In the genomic region with DNA sequence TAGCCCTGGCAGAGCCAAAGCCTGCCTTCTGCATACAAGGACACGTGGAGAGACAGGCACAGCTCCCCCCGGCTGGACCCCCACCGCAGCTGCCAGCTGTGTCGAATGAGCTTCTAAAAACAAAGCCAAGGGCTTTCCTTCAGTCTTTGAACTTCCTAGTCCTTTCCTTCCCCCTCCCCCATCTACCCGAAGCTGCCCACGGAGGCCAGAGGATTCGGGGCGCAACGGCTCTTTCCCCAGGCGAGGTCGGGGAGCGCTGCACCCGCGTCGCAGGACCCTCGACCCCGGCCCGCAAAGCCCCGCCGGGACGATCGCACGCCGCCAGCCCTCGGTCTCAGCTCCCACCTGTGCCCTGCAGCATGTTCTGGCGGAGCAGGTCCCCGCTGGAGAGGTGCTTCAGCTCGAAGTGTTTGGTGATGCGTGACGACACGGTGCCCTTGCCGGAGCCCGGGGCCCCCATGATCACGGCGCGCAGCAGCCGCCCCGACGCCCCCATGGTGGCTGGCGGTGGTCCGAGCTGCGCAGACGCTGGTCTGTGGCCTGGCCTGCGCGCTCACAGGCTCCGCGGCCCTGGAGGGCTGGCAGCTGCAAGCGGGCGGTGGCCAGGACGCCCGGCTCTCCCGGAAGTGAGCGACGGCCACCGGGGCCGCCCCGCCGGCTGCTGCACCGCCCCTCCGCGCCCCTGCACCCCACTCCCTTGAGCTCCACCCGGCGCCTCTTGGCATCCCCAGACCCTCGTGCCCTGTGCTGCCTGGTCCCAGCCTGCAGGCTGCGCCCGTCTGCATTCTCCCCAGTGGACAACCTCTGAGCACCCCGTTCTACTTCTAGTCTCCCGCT, we compare ENCODE assay signal across 8 mouse cellular contexts. TPM values are rescaled to one million over a fixed set of nuclear protein-coding genes. Genes with fewer than 3 reads are reported as not detected.
DNase-seq lines count a peak whose midpoint lies in the region; ATAC-seq and TF ChIP-seq lines count a peak whose summit lies in the region.

A gene (minus strand): TSS at position 628 of the 837 bp plus-strand sequence.

- H3K9ac ChIP-seq in forebrain, embryonic 16.5 days (replicated peaks; ENCODE audit: low read depth, low read length) = peak within 1 kb of the TSS; percentile 90
- peak within 1 kb of the TSS; percentile 96 for H3K9ac ChIP-seq in liver, postnatal 0 days (replicated peaks)
- H3K9ac ChIP-seq in neural tube, embryonic 13.5 days = peak within 1 kb of the TSS; percentile 94

- H3K27me3 ChIP-seq in forebrain, embryonic 16.5 days (replicated peaks; ENCODE audit: control insufficient read depth, insufficient read depth, low read length) = no peaks in the 10 kb centered on the region
- H3K27me3 ChIP-seq in liver, postnatal 0 days (ENCODE audit: insufficient read depth, low read length) = no peaks in the 10 kb centered on the region
- no peaks in the 10 kb centered on the region for H3K27me3 ChIP-seq in neural tube, embryonic 13.5 days
- H3K27me3 ChIP-seq in testis, adult 2 months (ENCODE audit: control insufficient read depth, insufficient read depth, low read length) = no peaks in the 10 kb centered on the region

- peaks cover 12% of the 10 kb centered on the region for H3K4me1 ChIP-seq in forebrain, embryonic 16.5 days (replicated peaks; ENCODE audit: control insufficient read depth, insufficient read depth, low read length)
- peaks cover 15% of the 10 kb centered on the region for H3K4me1 ChIP-seq in liver, postnatal 0 days (ENCODE audit: insufficient read depth)
- peaks cover 30% of the 10 kb centered on the region for H3K4me1 ChIP-seq in neural tube, embryonic 13.5 days (replicated peaks)
- peaks cover 14% of the 10 kb centered on the region for H3K4me1 ChIP-seq in testis, adult 2 months (ENCODE audit: control insufficient read depth, insufficient read depth, low read length)

- H3K36me3 ChIP-seq in forebrain, embryonic 16.5 days (ENCODE audit: control insufficient read depth, insufficient read depth) = no peaks in the 10 kb centered on the region
- H3K36me3 ChIP-seq in liver, postnatal 0 days (replicated peaks; ENCODE audit: insufficient read depth, low read length) = no peaks in the 10 kb centered on the region
- H3K36me3 ChIP-seq in neural tube, embryonic 13.5 days = no peaks in the 10 kb centered on the region
- H3K36me3 ChIP-seq in testis, adult 2 months (ENCODE audit: control insufficient read depth, insufficient read depth, low read length) = no peaks in the 10 kb centered on the region

- under 1% methylated on average over 68 of the region's 68 CpGs for WGBS in forebrain, embryonic 16.5 days
- under 1% methylated on average over 68 of the region's 68 CpGs for WGBS in large intestine, adult 2 months
- WGBS in liver, postnatal 0 days (ENCODE audit: insufficient replicate concordance) = under 1% methylated on average over 57 of the region's 68 CpGs
- WGBS in neural tube, embryonic 13.5 days = under 1% methylated on average over 67 of the region's 68 CpGs

- no peak for TF ChIP-seq EP300 in liver, postnatal 0 days (IDR thresholded peaks at IDR 0.05; ENCODE audit: low read depth)

- H3K4me2 ChIP-seq in forebrain, embryonic 16.5 days (ENCODE audit: low read length) = peak within 1 kb of the TSS; percentile 69
- H3K4me2 ChIP-seq in liver, postnatal 0 days (ENCODE audit: low read depth, low read length) = peak within 1 kb of the TSS; percentile 85
- H3K4me2 ChIP-seq in neural tube, embryonic 13.5 days = peak within 1 kb of the TSS; percentile 71

- peak within 1 kb of the TSS; percentile 90 for H3K4me3 ChIP-seq in forebrain, embryonic 16.5 days (replicated peaks; ENCODE audit: low read length)
- H3K4me3 ChIP-seq in liver, postnatal 0 days (ENCODE audit: low read depth, low read length) = peak within 1 kb of the TSS; percentile 94
- peak within 1 kb of the TSS; percentile 73 for H3K4me3 ChIP-seq in neural tube, embryonic 13.5 days
- peak within 1 kb of the TSS; percentile 96 for H3K4me3 ChIP-seq in testis, adult 2 months (ENCODE audit: control insufficient read depth, low read depth, low read length)

- peak; percentile 42 for TF ChIP-seq CTCF in liver, postnatal 0 days (IDR thresholded peaks at IDR 0.05; ENCODE audit: low read depth)
- no peak for TF ChIP-seq CTCF in testis, adult 2 months (IDR thresholded peaks at IDR 0.05; ENCODE audit: control insufficient read depth, insufficient read depth, insufficient replicate concordance, low read depth, low read length)

- peak within 1 kb of the TSS; percentile 65 for H3K27ac ChIP-seq in forebrain, embryonic 16.5 days (ENCODE audit: low read length)
- peak within 1 kb of the TSS; percentile 91 for H3K27ac ChIP-seq in liver, postnatal 0 days (ENCODE audit: low read depth)
- H3K27ac ChIP-seq in neural tube, embryonic 13.5 days (replicated peaks) = peak within 1 kb of the TSS; percentile 76
- peak within 1 kb of the TSS; percentile 96 for H3K27ac ChIP-seq in testis, adult 2 months (ENCODE audit: control insufficient read depth, insufficient read depth, low read depth, low read length)

- intact Hi-C loops in heart, postnatal 14 days (cut with DNase I) = loop anchor here (5.0 kb wide), 1 partner anchor 55 kb away; a partner anchor contains a TSS

- no peaks in the 10 kb centered on the region for H3K9me3 ChIP-seq in forebrain, embryonic 16.5 days (ENCODE audit: control insufficient read depth, low read length)
- no peaks in the 10 kb centered on the region for H3K9me3 ChIP-seq in liver, postnatal 0 days (ENCODE audit: low read length)
- H3K9me3 ChIP-seq in neural tube, embryonic 13.5 days = no peaks in the 10 kb centered on the region

- TF ChIP-seq POLR2A in testis, adult 2 months (IDR thresholded peaks at IDR 0.05; ENCODE audit: control insufficient read depth, low read depth, low read length) = no peak

- ATAC-seq in forebrain, embryonic 16.5 days = peak; percentile 92
- peak; percentile 82 for ATAC-seq in liver, postnatal 0 days
- peak; percentile 91 for ATAC-seq in neural tube, embryonic 13.5 days (ENCODE audit: low read depth)

- DNase-seq in ES-CJ7 (ENCODE audit: low read depth, low spot score) = peak; percentile 40
- peak; percentile 79 for DNase-seq in cerebellum, adult 11-12 months
- DNase-seq in heart, postnatal 14 days = peak; percentile 85 to 86
- no peak for DNase-seq in large intestine, adult 2 months (ENCODE audit: low read depth, low spot score)
- peak; percentile 84 for DNase-seq in liver, postnatal 0 days

RNA-seq across cellular contexts. Expression of the gene that starts here (rescaled TPM):
- 68.9 and 83.1 TPM in 2 replicates for polyA plus RNA-seq in forebrain, embryonic 16.5 days (2015; fragmentation: Nextera tagmentation; extraction: Ambion mirVana)
- total RNA-seq in heart, postnatal 14 days (2021) = 10 to 100 TPM; 86.6 to 88.6 TPM
- 65.6 and 102 TPM in 2 replicates for polyA plus RNA-seq in large intestine, adult 2 months (2012; rRNA removed)
- polyA plus RNA-seq in liver, postnatal 0 days (2015; fragmentation: Nextera tagmentation; extraction: Ambion mirVana) = 48.1 and 49.9 TPM in 2 replicates
- polyA plus RNA-seq in neural tube, embryonic 13.5 days (2015; fragmentation: Nextera tagmentation; extraction: Ambion mirVana) = 69.8 and 71.9 TPM in 2 replicates
- polyA plus RNA-seq in testis, adult 2 months (2012; rRNA removed) = 13.2 and 13.6 TPM in 2 replicates
